Mouse (Mus musculus) spleen, adult 2 months (tissue): ENCODE results near the gene Anp32b.

ENCODE experiments used
- CTCF ChIP-seq: fragments of 200-500 bp; IDR thresholded peaks from 2 replicates; pipeline ENCODE4 v1.5.1; 2011; ENCODE audit warnings: mild to moderate bottlenecking, inconsistent platforms; ENCODE audit not compliant: insufficient read depth, insufficient read length, insufficient replicate concordance; ENCODE audit errors: extremely low read depth
- POLR2A ChIP-seq: fragments of 200-500 bp; IDR thresholded peaks from 2 replicates; pipeline ENCODE4 v1.6.1; 2011; ENCODE audit warnings: low read depth, low read length, inconsistent platforms

DNA sequence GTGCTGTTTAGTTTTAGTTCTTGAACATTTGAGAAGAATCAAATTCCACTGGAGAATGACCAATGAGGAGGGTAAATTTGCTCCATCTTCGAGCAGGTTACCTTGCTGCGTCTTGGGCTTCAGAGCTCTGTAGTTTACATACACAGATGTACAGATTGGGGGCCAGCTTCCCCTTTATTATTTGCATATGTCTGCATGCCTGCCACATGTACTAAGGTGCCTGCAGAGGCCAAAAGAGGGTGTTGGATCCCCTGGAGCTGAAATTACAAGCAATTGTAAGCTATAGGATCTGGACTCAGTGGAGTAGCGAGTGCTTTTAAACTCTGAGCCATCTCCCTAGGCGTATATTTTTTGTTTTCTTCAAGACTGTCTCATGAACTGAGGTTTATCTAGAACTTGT is 6.1 kb downstream of the Anp32b start:
- TF ChIP-seq CTCF (no peak), POLR2A (no peak)
